Mouse (Mus musculus) heart, embryonic 14.5 days (tissue): ENCODE data around the gene Il10rb. TPM values are rescaled to one million over a fixed set of nuclear protein-coding genes. Genes with fewer than 3 reads are reported as not detected.
A peak's percentile ranks its signal among the peaks of the same experiment; 100 is the strongest.

Experiments used
- ATAC-seq: fragments of 200-750 bp; cut with Nextera tagmentation; 2 replicates; pipeline ENCODE4 v1.8.0; 2017; ENCODE audit warnings: low read depth, moderate TSS enrichment; ENCODE audit not compliant: insufficient number of reproducible peaks, insufficient read depth, low FRiP score
- H3K27ac ChIP-seq, 2 experiments: fragments of 200-500 bp in 1 of 2; fragments of 300-500 bp in 1 of 2; sonication (generic) in 1 of 2; replicated peaks in 1 of 2; 2 replicates each; pipeline ENCODE4 v1.5.1; 2012 to 2014; ENCODE audit warnings: low read depth in 2 of 2, low read length in 2 of 2, control low read depth in 1 of 2, mild to moderate bottlenecking in 1 of 2, mixed read lengths in 1 of 2; ENCODE audit not compliant: control insufficient read depth in 1 of 2, insufficient read depth in 1 of 2
- H3K27me3 ChIP-seq: fragments of 300-500 bp; sonication (generic); 2 replicates; pipeline ENCODE4 v1.6.1; 2014; ENCODE audit warnings: mild to moderate bottlenecking, low read length, control low read depth; ENCODE audit not compliant: control insufficient read depth, insufficient read depth
- H3K36me3 ChIP-seq: fragments of 300-500 bp; sonication (generic); 2 replicates; pipeline ENCODE4 v1.6.1; 2014; ENCODE audit warnings: mild to moderate bottlenecking, control low read depth, low read length, mixed read lengths; ENCODE audit not compliant: control insufficient read depth, insufficient read depth
- H3K4me1 ChIP-seq, 2 experiments: fragments of 200-500 bp in 1 of 2; fragments of 300-500 bp in 1 of 2; sonication (generic) in 1 of 2; 2 replicates each; pipeline ENCODE4 v1.6.1; 2012 to 2014; ENCODE audit warnings: low read length in 2 of 2, control low read depth in 1 of 2, mixed read lengths in 1 of 2; ENCODE audit not compliant: control insufficient read depth in 2 of 2, insufficient read depth in 2 of 2
- H3K4me2 ChIP-seq: fragments of 300-500 bp; sonication (generic); 2 replicates; pipeline ENCODE4 v1.6.1; 2014; ENCODE audit warnings: mild to moderate bottlenecking, low read length
- H3K4me3 ChIP-seq, 2 experiments: fragments of 200-500 bp in 1 of 2; fragments of 300-500 bp in 1 of 2; sonication (generic) in 1 of 2; 2 replicates each; pipeline ENCODE4 v1.5.1; 2012 to 2014; ENCODE audit warnings: low read length in 2 of 2, mild to moderate bottlenecking in 2 of 2, control low read depth in 1 of 2, low read depth in 1 of 2, moderate library complexity in 1 of 2; ENCODE audit not compliant: control insufficient read depth in 1 of 2, insufficient read depth in 1 of 2
- H3K9ac ChIP-seq: fragments of 300-500 bp; sonication (generic); 2 replicates; pipeline ENCODE4 v1.6.1; 2014; ENCODE audit warnings: mild to moderate bottlenecking, low read length
- H3K9me3 ChIP-seq: fragments of 300-500 bp; sonication (generic); 2 replicates; pipeline ENCODE4 v1.6.1; 2016; ENCODE audit warnings: low read length, control low read depth; ENCODE audit not compliant: control insufficient read depth
- WGBS: fragments of 180-500 bp; shearing (Covaris S2); extraction: QIAGEN DNeasy Blood & Tissue Kit; methylation state at CpG from one replicate; pipeline ENCODE4 v1.1.7; 2014; 5-methylcytosine and 5-hydroxymethylcytosine counted together
- polyA plus RNA-seq: library from polyadenylated mRNA; unstranded; fragments of >200 nt; fragmentation: Nextera tagmentation; extraction: Ambion mirVana; gene quantifications from 2 replicates; pipeline ENCODE4 v1.2.1, GENCODE M21; 2014

The Il10rb gene
- polyA plus RNA-seq, 1 experiment from 2014 or later: 59.2 TPM

GRCm38 (mm10) chr16:91446778-91447511, 41.0 kb downstream of the Il10rb start:
- H3K27me3 ChIP-seq: no peaks in the 10 kb centered on the region
- H3K4me3 ChIP-seq: no peak overlapping the region
- H3K9me3 ChIP-seq: no peaks in the 10 kb centered on the region
- no peak for ATAC-seq
- peaks cover 7 to 8% of the 10 kb centered on the region in 2 experiments; a peak in 3 of 4 replicates for H3K4me1 ChIP-seq
- H3K4me2 ChIP-seq: no peak overlapping the region
- no peaks in the 10 kb centered on the region for H3K36me3 ChIP-seq
- WGBS: 72% methylated on average over 8 of the region's 8 CpGs
- no peak overlapping the region for H3K9ac ChIP-seq
- H3K27ac ChIP-seq: peak overlapping the region in 1 of 2 experiments; percentile 55; a peak in 2 of 4 replicates

- H3K9ac ChIP-seq: no peak overlapping the region
- peaks cover 12% of the 10 kb centered on the region in 2 experiments for H3K4me1 ChIP-seq
- H3K4me3 ChIP-seq: no peak overlapping the region
- H3K36me3 ChIP-seq: no peaks in the 10 kb centered on the region
- ATAC-seq: no peak
- peak overlapping the region in 1 of 2 experiments; percentile 55; a peak in 2 of 4 replicates for H3K27ac ChIP-seq
- no peaks in the 10 kb centered on the region for H3K27me3 ChIP-seq
- H3K4me2 ChIP-seq: no peak overlapping the region
- 62% methylated on average over 6 of the region's 6 CpGs for WGBS
- H3K9me3 ChIP-seq: no peaks in the 10 kb centered on the region
Measured at GRCm38 (mm10) chr16:91447512-91447900, 41.5 kb downstream of the Il10rb start.

- Histone ChIP-seq H3K9ac (no peak overlapping the region), H3K9me3 (no peaks in the 10 kb centered on the region), H3K36me3 (no peaks in the 10 kb centered on the region), H3K4me3 (no peak overlapping the region), H3K4me2 (no peak overlapping the region), H3K4me1 (peaks cover 12 to 15% of the 10 kb centered on the region in 2 experiments), H3K27ac (no peak overlapping the region), H3K27me3 (no peaks in the 10 kb centered on the region)
- 92% methylated on average over 5 of the region's 5 CpGs for WGBS
- no peak for ATAC-seq
Measured at GRCm38 (mm10) chr16:91448088-91448487, 42.1 kb downstream of the Il10rb start.

- Histone ChIP-seq H3K36me3 (no peaks in the 10 kb centered on the region), H3K27me3 (no peaks in the 10 kb centered on the region), H3K4me3 (no peak overlapping the region), H3K4me2 (no peak overlapping the region), H3K27ac (no peak overlapping the region), H3K9ac (no peak overlapping the region), H3K9me3 (no peaks in the 10 kb centered on the region), H3K4me1 (peaks cover 12 to 15% of the 10 kb centered on the region in 2 experiments)
- WGBS: 74% methylated on average over 7 of the region's 7 CpGs
- ATAC-seq: no peak
Measured at GRCm38 (mm10) chr16:91448895-91449294, 42.9 kb downstream of the Il10rb start.

GRCm38 (mm10) chr16:91450137-91451064, 44.4 kb downstream of the Il10rb start:
- Histone ChIP-seq H3K27ac (no peak overlapping the region), H3K4me3 (no peak overlapping the region), H3K4me2 (no peak overlapping the region), H3K4me1 (peaks cover 12 to 15% of the 10 kb centered on the region in 2 experiments), H3K36me3 (no peaks in the 10 kb centered on the region), H3K27me3 (no peaks in the 10 kb centered on the region), H3K9ac (no peak overlapping the region), H3K9me3 (no peaks in the 10 kb centered on the region)
- ATAC-seq: no peak
- 77% methylated on average over 12 of the region's 12 CpGs for WGBS

- no peaks in the 10 kb centered on the region for H3K27me3 ChIP-seq
- ATAC-seq: no peak
- peaks cover 12 to 13% of the 10 kb centered on the region in 2 experiments for H3K4me1 ChIP-seq
- H3K9ac ChIP-seq: 0 out of 2 replicates have a peak overlapping the region, but pooled peaks have one; percentile 11
- H3K9me3 ChIP-seq: no peaks in the 10 kb centered on the region
- H3K27ac ChIP-seq: peak overlapping the region; percentile 10 to 61; a peak in 2 of 4 replicates
- H3K36me3 ChIP-seq: no peaks in the 10 kb centered on the region
- H3K4me3 ChIP-seq: no peak overlapping the region
- WGBS: 73% methylated on average over 2 of the region's 2 CpGs
- H3K4me2 ChIP-seq: no peak overlapping the region
Measured at GRCm38 (mm10) chr16:91451949-91452348, 46.0 kb downstream of the Il10rb start.

GRCm38 (mm10) chr16:91452363-91452896, 46.5 kb downstream of the Il10rb start:
- no peaks in the 10 kb centered on the region for H3K27me3 ChIP-seq
- no peaks in the 10 kb centered on the region for H3K9me3 ChIP-seq
- peak overlapping the region; percentile 10 to 61; a peak in 3 of 4 replicates for H3K27ac ChIP-seq
- H3K4me3 ChIP-seq: no peak overlapping the region
- H3K9ac ChIP-seq: 0 out of 2 replicates have a peak overlapping the region, but pooled peaks have one; percentile 11
- no peaks in the 10 kb centered on the region for H3K36me3 ChIP-seq
- peaks cover 7 to 8% of the 10 kb centered on the region in 2 experiments for H3K4me1 ChIP-seq
- WGBS: 38% methylated on average over 6 of the region's 6 CpGs
- no peak overlapping the region for H3K4me2 ChIP-seq
- no peak for ATAC-seq
